Mouse (Mus musculus) megakaryocyte, adult 5-6 weeks (primary cell): ENCODE measurements around the gene Foxj2. TPM values are rescaled to one million over a fixed set of nuclear protein-coding genes. Genes with fewer than 3 reads are reported as not detected.

Experiments
- ATAC-seq: 2 replicates; pipeline ENCODE4 v1.8.0; 2016; ENCODE audit warnings: mild to moderate bottlenecking, inconsistent platforms; ENCODE audit not compliant: poor library complexity, severe bottlenecking
- total RNA-seq, 2 experiments: library from RNA; stranded (forward) in 1 of 2; stranded (reverse) in 1 of 2; fragments of 153-499, 151-499 nt in 1 of 2; fragments of 221-1000, 200-1000 nt in 1 of 2; gene quantifications; 2 replicates each; pipeline versions ENCODE4 v1.2.3 to v1.2.4; 2015 to 2017

The Foxj2 gene
- total RNA-seq (2015) (35.6 and 43.1 TPM in 2 replicates), total RNA-seq (2017) (10.2 and 16.1 TPM in 2 replicates)

- peak; percentile 85 for ATAC-seq
Observed at GRCm38 (mm10) chr6:122819306-122820070, at the start of gene Foxj2. TSS of gene Foxj2 (plus strand) at chr6:122819914.

DNA sequence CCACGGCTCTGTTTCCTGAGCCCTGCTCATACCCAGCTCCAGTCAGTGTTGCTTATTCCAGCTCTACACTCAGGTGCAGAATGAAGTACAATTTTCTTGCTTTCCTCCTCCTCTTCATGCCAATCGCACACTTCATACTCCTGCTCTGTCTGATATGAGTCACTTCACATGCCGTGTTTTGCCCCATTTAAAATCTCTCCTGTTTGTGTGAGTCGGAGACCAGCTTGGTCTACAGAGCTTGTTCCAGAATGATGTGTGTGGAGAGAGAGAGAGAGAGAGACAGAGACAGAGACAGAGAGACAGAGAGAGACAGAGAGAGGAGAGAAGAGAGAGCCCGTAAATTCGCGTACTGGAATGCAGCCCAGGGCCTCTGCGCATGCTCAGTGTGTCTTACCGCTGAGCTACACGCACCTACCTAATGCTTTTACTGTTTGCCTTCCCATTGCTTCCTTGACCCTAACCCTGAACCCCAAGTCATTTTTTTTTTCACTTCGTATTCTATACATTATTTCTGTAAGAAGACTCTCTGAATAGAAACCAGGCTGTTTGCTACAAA lies 48.9 kb upstream of the Foxj2 start:
- ATAC-seq: no peak

- ATAC-seq: no peak
Observed at GRCm38 (mm10) chr6:122772701-122773100, 47.0 kb upstream of the Foxj2 start.

DNA sequence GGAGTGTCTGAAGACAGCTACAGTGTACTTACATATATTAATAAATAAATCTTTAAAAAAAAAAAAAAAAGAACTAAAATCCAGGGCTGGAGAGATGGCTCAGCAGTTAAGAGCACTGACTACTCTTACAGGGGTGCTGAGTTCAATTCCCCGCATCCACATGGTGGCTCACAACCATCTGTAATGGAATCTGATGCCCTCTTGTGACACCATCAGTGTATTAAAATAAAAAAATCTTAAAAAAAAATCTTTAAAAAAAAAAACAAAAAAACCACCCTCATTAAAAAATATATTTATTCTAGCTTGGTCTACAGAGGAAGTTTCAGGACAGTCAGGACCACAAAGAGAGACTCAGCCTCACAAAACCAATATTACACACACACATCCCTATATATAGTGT lies 45.4 kb upstream of the Foxj2 start:
- ATAC-seq: no peak

- ATAC-seq: no peak
Observed at GRCm38 (mm10) chr6:122776040-122776439, 43.7 kb upstream of the Foxj2 start.

DNA sequence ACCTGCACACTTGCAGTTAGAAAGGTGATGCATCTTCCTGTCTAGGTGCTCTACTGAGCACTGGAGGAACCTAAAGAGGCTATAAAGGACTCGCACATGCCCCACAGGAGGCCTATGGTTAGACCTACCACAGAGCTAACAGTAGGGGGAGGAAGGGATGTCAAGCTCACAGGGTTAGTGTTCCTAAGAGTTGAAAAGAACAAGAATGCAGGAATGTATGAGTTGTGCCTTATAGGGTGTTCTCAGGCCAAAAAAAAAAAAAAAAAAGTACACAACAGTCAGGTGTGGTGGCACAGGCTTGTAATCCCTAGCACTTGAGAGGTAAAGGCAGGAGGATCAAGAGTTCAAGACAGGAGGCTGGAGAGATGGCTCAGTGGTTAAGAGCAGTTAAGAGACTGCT lies 39.8 kb upstream of the Foxj2 start:
- no peak for ATAC-seq

DNA sequence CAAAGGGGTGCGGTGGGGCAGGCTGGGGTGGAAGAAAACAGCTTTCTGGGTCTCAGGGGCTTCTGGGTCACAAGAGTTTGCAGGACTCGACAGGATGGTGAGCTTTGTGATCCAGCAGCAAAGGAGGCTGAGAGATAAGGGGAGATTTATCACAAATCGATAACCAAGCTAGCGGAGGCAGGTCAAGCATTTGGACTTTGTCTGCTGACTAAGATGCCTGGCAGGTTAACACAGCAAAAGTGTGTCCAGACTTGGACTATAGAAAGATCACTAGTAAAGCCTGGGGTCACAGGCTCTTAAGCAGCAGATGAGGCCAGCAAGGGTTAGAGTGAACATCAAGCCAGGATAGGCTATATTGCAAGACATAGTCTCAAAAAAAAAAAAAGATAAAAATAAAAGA lies 38.5 kb upstream of the Foxj2 start:
- ATAC-seq: no peak

DNA sequence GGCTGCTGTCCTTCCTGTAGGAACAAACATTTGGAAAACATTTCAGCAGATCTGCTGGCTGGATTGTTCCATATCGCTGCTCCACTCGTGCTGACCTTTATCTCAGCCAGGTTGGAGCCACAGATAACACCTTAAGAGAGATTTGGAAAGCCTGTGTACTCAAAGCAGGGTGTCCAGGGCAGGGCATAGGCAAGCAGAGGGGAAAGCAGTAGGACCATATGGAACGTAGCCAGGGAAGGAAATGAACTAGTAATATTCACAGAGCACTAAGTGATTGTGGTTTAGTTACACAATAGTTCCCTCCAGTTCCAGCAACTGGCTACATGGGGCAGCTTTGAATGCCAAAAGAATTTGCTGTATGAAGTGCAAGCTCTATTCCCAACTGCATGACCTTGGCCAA lies 37.5 kb upstream of the Foxj2 start:
- peak; percentile 73 for ATAC-seq

DNA sequence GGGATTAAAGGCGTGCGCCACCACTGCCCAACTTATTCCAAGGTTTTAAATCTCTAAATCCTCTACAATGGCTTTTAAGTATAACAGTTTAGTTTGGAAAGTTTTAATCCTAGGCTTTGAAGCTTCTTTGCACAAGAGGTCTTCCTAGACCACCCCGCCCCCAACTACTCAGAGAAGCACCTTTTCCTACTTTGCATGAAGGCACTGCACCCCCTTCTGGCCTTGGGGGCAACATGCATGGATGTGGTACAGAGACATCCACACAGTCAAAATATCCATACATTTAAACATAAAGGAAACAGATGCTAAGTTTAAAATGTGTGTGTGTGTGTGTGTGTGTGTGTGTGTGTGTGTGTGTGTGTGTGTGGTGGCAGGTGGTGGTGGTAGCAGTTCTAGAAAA lies 34.8 kb upstream of the Foxj2 start:
- ATAC-seq: peak; percentile 36

DNA sequence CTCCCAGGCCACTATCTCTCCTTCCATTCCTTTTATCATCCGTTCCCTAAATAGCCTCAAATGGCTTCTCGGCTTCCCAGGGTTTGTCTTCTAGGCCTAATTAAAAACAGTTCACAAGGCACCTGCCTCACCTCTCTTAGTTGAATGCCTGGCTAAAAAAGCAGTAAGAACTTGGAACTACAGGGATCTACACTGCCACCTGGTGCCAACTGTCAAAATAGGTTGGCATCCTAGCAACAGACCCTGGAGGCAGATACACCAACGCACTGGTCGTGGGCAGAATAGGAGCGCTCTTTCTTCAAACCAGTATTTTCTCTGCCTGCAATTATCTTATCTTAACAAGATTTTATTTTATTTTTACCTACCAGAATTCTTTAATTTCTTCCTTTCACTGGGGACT lies 33.4 kb upstream of the Foxj2 start:
- peak; percentile 88 for ATAC-seq

- ATAC-seq: no peak
Observed at GRCm38 (mm10) chr6:122795254-122795935, 24.3 kb upstream of the Foxj2 start.

DNA sequence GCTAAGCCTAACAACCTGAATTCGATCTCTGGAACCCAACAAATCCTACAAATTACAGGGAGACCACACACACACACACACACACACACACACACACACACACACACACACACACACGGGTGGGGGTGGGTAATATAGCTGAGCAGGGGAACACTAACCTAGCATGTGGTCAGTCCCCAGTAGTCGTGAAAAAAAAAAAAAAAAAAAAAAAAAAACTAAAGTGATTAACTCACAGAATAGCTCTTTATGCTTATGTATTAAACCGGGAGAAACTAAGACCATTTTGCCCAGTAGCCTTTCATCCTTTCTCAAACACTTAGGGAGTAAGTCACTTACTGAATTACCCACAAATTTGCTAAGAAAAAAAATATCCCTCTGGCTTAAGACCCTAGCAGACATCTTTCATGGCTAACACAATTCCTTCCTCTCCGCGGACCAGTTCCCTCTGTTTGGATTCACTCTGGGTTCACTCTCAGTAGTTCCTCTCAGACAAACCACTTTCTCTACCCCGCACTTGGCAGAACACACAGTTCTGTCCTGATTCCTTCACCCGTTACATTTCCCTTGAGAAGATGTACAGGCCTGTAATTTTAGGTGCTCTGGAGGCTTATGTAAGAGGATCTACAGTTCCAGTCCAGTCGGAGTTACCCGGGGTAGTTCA lies 18.9 kb upstream of the Foxj2 start:
- peak; percentile 46 for ATAC-seq

DNA sequence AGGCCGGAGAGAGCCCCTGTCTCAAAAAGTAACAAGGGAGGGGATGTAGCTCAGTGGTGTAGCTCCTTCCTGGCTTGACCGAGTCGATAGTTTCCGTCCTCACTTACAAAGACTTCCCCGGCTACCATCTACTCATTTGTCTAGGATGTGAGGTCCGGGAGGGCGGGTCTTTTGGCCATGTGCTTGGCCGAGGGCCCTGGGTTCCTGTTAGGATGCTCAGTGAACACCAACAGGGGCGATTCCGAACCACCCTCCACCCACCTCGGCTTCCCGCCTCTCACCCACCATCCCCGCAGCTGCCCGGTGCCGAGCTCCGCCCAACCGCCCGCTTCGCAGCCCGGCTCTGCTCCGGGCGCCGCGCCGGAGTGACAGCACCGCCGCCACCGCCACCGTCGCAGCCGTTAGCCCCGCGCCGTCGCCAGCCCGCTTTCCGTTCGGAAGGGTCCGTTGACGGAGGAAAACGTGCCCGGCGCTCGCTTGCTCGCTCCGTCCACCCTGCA lies 18.4 kb upstream of the Foxj2 start, which contains the start of gene Slc2a3:
Gene Slc2a3, minus strand, starts transcription at position 340 of the 500 bp plus-strand sequence.
- peak; percentile 54 for ATAC-seq

- peak; percentile 52 for ATAC-seq
Observed at GRCm38 (mm10) chr6:122801801-122802514, 17.8 kb upstream of the Foxj2 start.

DNA sequence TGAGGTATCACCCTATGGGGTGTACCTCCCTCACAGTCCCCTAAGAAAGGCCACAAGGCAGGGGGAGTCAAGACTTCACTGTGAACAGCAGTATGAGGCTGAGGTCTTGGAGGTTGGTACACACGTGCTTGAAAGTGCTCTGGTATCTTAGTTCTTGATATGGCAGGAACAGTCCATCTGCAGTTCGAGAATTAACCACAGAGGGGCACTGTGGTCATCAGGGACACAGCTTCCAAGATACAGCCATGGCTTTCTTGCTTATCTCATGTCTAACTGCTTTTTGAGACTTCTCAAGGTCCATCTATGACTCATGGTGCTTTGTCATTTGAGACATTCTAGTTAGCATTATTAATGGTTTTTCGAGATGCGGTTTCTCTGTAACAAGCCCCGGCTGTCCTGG lies 15.3 kb upstream of the Foxj2 start:
- peak; percentile 78 for ATAC-seq

DNA sequence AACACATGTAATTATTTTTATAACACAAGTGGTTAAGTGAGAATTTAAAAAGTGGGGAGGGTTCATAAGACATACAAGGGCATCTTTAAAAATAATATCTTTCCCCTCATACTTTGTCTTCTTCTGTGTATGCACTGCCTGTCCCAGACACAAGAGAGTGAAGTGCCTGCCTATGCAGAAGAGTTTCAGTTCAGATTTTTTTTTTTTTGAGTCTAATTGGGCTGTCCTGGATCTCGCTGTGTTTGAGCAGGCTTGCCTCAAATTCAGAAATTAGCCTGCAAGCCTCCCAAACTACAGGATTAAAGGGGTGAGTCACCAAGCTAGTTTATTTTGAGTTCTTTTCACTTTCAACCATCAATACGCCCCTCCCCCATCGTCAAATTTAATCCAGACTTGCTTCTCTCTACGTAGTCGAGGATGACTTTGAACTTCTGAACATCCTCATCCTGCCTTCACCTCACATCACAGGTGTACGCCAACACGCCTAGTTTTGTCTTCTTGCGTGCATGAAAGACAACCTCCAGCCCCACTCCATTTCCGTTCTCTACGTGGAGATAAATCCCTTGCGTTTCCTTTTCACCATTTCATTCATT lies 9.6 kb upstream of the Foxj2 start:
- peak; percentile 22 for ATAC-seq

DNA sequence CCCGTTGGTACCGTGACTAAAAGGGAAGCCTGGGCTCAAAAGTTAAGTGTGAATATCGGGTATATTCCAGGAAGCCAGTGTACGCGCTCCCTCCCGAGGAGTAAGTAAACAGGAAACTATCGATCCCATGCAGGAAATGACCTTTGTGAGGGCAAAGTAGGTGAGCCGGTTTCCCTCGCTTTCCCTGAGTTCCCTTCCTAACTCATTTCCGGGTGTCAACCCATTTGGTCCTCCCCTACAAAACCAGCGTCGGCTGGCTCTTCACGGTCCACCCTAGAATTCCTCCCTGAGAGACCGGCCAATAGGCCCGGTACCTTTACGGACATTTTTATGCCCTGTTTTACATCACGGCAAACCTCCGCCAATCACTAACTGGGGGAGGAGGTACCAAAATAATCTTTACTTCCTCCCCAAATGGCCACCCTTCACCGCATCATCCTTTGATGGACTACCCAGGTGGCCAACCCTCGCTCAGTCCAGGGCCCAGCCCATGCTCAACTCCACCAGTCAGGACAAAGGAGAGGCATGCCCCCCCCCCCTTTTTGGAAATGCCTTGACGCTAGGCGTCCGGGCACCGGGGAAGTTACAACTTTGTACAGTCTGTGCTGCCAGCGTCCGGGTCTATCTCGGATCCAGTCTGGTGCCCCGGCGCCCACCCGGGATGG lies 9.0 kb upstream of the Foxj2 start:
- ATAC-seq: peak; percentile 82

DNA sequence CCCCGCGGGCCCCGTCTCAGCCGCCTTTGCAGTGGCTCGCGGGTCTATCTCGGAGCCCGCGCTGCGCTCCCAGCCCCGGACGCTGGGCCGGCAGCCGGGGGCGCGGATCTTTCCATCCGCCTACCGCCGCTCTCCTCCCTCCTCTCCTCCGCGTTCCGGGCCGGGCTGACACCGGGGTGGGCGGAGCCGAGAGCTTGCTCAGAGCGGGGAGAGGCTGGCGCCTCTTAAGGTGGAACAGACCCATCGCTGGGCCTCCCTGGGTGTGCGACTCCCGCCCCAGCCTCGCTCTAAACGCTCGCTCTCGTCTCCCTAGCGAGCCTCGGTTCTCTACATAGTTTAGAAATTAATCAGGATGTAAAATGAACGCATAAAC lies 8.4 kb upstream of the Foxj2 start:
- peak; percentile 72 for ATAC-seq

DNA sequence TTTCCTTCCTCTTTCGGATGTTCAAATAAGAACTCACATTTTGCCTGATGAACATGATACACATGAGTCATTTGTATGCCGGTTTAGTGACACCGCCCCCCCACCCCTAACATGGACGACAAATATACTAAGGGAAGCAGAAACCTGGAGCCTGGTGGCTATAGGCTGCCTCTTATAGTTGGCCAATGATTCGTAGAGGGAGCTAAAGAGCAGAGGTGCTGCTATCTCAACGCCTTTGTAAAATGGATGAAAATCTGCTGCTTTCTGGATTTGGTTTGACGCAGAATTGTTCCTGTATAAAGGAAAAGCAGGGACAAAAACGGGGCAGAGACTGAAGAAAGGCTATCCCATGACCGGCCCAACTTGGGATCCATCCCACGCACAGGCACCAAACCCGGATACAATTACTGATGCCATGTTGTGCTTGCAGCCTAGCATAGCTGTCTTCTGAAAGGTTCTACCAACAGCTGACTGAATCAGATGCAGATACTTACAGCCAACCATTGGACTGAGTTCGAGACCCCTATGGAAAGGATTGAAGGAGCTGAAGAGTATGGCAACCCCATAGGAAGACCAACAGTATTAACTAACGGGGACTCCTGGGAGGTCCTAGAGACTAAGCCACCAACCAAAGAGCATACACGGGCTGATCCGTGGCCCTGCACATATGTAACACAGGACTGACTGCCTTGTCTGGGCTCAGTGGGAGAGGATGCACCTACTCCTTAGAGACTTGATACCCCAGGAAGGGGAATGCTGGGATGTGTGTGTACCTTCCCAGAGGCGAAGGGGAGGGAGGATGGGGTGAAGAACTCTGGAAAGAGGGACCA lies 7.7 kb upstream of the Foxj2 start:
- peak; percentile 43 for ATAC-seq
